Mouse (Mus musculus): ENCODE results near the gene Insrr. TPM values are rescaled to one million over a fixed set of nuclear protein-coding genes. Genes with fewer than 3 reads are reported as not detected.

Insrr gene
- total RNA-seq, 2 experiments from 2014 or later, result 0.25 to 0.35 TPM

Other genes with a start within 250 kb of the Insrr start
- gene Arhgef11, start 179.4 kb upstream of the Insrr start, total RNA-seq (2021), result 10 to 100 TPM; 15.2 to 16.4 TPM
- under 1 TPM; 0.04 to 0.53 TPM for gene Lrrc71, start 48.3 kb upstream of the Insrr start, total RNA-seq (2021)
- not detected for gene Ntrk1, start 1.8 kb upstream of the Insrr start, total RNA-seq (2021)
- gene Pear1, start 27.4 kb downstream of the Insrr start, total RNA-seq (2021), result 10 to 100 TPM; 14.4 to 17.9 TPM
- under 1 TPM in 1 of 2 experiments, not detected in 1; 0.06 TPM for gene Sh2d2a, start 49.8 kb downstream of the Insrr start, total RNA-seq (2021)
- 10 to 100 TPM; 40.1 to 40.5 TPM for gene Prcc, start 88.7 kb downstream of the Insrr start, total RNA-seq (2021)
- 100 to 1,000 TPM; 152 to 161 TPM for gene Hdgf, start 109.4 kb downstream of the Insrr start, total RNA-seq (2021)
- gene Mrpl24, start 122.6 kb downstream of the Insrr start, total RNA-seq (2021), result 10 to 100 TPM; 42.1 to 46.5 TPM
- gene Isg20l2, start 133.4 kb downstream of the Insrr start, total RNA-seq (2021), result 1 to 10 TPM; 9.0 to 9.6 TPM
- gene Rrnad1, start 133.8 kb downstream of the Insrr start, total RNA-seq (2021), result 1 to 10 TPM; 3.6 to 3.9 TPM
- under 1 TPM; 0.31 to 0.33 TPM for gene Crabp2, start 151.7 kb downstream of the Insrr start, total RNA-seq (2021)
- 10 to 100 TPM; 37.2 to 51.2 TPM for gene Nes, start 174.1 kb downstream of the Insrr start, total RNA-seq (2021)
- gene Bcan, start 203.3 kb downstream of the Insrr start, total RNA-seq (2021), result under 1 TPM; 0.08 to 0.16 TPM
- under 1 TPM in 1 of 2 experiments, not detected in 1; 0.13 TPM for gene Hapln2, start 230.6 kb downstream of the Insrr start, total RNA-seq (2021)
- 10 to 100 TPM; 11.3 to 15.0 TPM for gene Gpatch4, start 246.2 kb downstream of the Insrr start, total RNA-seq (2021)

Measured in gastrocnemius, postnatal 14 days (tissue).